Mouse (Mus musculus) embryonic fibroblast, embryonic 13.5 days (primary cell): ENCODE data around the gene Apc2. TPM values are rescaled to one million over a fixed set of nuclear protein-coding genes. Genes with fewer than 3 reads are reported as not detected.
"Not testable (repeated sequence)": the region's sequence is repeated elsewhere in the genome, so short reads cannot be mapped to it uniquely, and the experiment has no call there.

ENCODE experiments used
- H3K27ac ChIP-seq: 2 replicates; pipeline ENCODE4 v1.5.1; 2012; ENCODE audit warnings: low read length, control low read depth, inconsistent platforms; ENCODE audit not compliant: insufficient read depth
- H3K4me1 ChIP-seq: 2 replicates; pipeline ENCODE4 v1.6.1; 2011; ENCODE audit warnings: low read length; ENCODE audit not compliant: control insufficient read depth, insufficient read depth
- H3K4me3 ChIP-seq: 2 replicates; pipeline ENCODE4 v1.5.1; 2011; ENCODE audit warnings: mild to moderate bottlenecking, control low read depth, low read length; ENCODE audit not compliant: insufficient read depth
- CTCF ChIP-seq: IDR thresholded peaks from 2 replicates; pipeline ENCODE4 v1.5.1; 2011; ENCODE audit warnings: mild to moderate bottlenecking, control low read depth, low read length, moderate library complexity, borderline replicate concordance; ENCODE audit not compliant: insufficient read depth
- POLR2A ChIP-seq: IDR thresholded peaks from 2 replicates; pipeline ENCODE4 v1.6.1; 2011; ENCODE audit warnings: low read depth, mild to moderate bottlenecking, control low read depth, low read length, moderate library complexity
- polyA plus RNA-seq: library from polyadenylated mRNA; stranded (reverse); fragments of >200 nt; gene quantifications from 2 replicates; pipeline ENCODE4 v1.2.4, GENCODE M21; 2011; ENCODE audit warnings: low read depth; ENCODE audit not compliant: missing spikeins, insufficient read length

Apc2 gene
- polyA plus RNA-seq, 1 experiment: 2.5 TPM

GRCm38 (mm10) chr10:80341491-80342304, 45.9 kb downstream of the Apc2 start:
- TF ChIP-seq POLR2A (0 out of 2 replicates have a peak, but pooled peaks have one; percentile 20), CTCF (no peak)
- no peak overlapping the region for H3K4me3 ChIP-seq
- no peak overlapping the region for H3K27ac ChIP-seq
- H3K4me1 ChIP-seq: peaks cover 9% of the 10 kb centered on the region; the same call in 1 of the 2 replicates

- no peak for TF ChIP-seq POLR2A
- no peak for TF ChIP-seq CTCF
- H3K4me3 ChIP-seq: no peak overlapping the region
- peaks cover 9% of the 10 kb centered on the region; the same call in 1 of the 2 replicates for H3K4me1 ChIP-seq
- H3K27ac ChIP-seq: no peak overlapping the region
These were observed 46.5 kb downstream of the Apc2 start for GRCm38 (mm10) chr10:80342305-80342748.

- no peak overlapping the region for H3K4me3 ChIP-seq
- TF ChIP-seq CTCF: no peak
- TF ChIP-seq POLR2A: no peak
- H3K27ac ChIP-seq: no peak overlapping the region
- H3K4me1 ChIP-seq: peaks cover 9% of the 10 kb centered on the region; the same call in 1 of the 2 replicates
These were observed 47.1 kb downstream of the Apc2 start for GRCm38 (mm10) chr10:80342749-80343424.

GRCm38 (mm10) chr10:80343425-80343895, 47.7 kb downstream of the Apc2 start:
- no peak overlapping the region for H3K27ac ChIP-seq
- TF ChIP-seq CTCF (no peak), POLR2A (no peak)
- H3K4me3 ChIP-seq: no peak overlapping the region
- H3K4me1 ChIP-seq: peaks cover 9% of the 10 kb centered on the region; the same call in 1 of the 2 replicates

- peaks cover 9% of the 10 kb centered on the region; the same call in 1 of the 2 replicates for H3K4me1 ChIP-seq
- TF ChIP-seq POLR2A: no peak
- no peak for TF ChIP-seq CTCF
- no peak overlapping the region for H3K27ac ChIP-seq
- no peak overlapping the region for H3K4me3 ChIP-seq
These were observed 48.4 kb downstream of the Apc2 start for GRCm38 (mm10) chr10:80344131-80344661.

- Histone ChIP-seq H3K4me1 (peaks cover 9% of the 10 kb centered on the region; the same call in 1 of the 2 replicates), H3K4me3 (no peak overlapping the region)
- TF ChIP-seq CTCF (no peak), POLR2A (no peak)
These were observed 49.3 kb downstream of the Apc2 start for GRCm38 (mm10) chr10:80345122-80345521.

GRCm38 (mm10) chr10:80345929-80346328, 50.2 kb downstream of the Apc2 start:
- not testable (repeated sequence) for H3K4me1 ChIP-seq, H3K4me3 ChIP-seq, H3K27ac ChIP-seq

More at GRCm38 (mm10) chr10:80345122-80345521, 49.3 kb downstream of the Apc2 start:
- H3K27ac ChIP-seq: no peak overlapping the region

- TF ChIP-seq POLR2A (peak; percentile 32; the same call in 1 of the 2 replicates), CTCF (no peak)
- peak overlapping the region; percentile 65 for H3K4me3 ChIP-seq
These were observed 51.8 kb downstream of the Apc2 start for GRCm38 (mm10) chr10:80347514-80347967.

GRCm38 (mm10) chr10:80348244-80348781, 52.5 kb downstream of the Apc2 start, which contains the start of gene Adamtsl5:
Gene Adamtsl5, minus strand, starts transcription at chr10:80348412.
- H3K27ac ChIP-seq: peak within 1 kb of the TSS; percentile 2; the same call in 1 of the 2 replicates
- peak; percentile 70 for TF ChIP-seq CTCF
- peak; percentile 87 for TF ChIP-seq POLR2A
- H3K4me3 ChIP-seq: peak within 1 kb of the TSS; percentile 65
- H3K4me1 ChIP-seq: peaks cover 4% of the 10 kb centered on the region; the same call in 1 of the 2 replicates

More at GRCm38 (mm10) chr10:80347514-80347967, 51.8 kb downstream of the Apc2 start:
- peaks cover 4% of the 10 kb centered on the region; the same call in 1 of the 2 replicates for H3K4me1 ChIP-seq
- peak overlapping the region; percentile 2; the same call in 1 of the 2 replicates for H3K27ac ChIP-seq
